Mouse (Mus musculus): ENCODE results near the gene Tbc1d7. TPM values are rescaled to one million over a fixed set of nuclear protein-coding genes. Genes with fewer than 3 reads are reported as not detected.

Gene Tbc1d7
- polyA plus RNA-seq, 1 experiment from 2014 or later = 58.0 TPM

Other genes with a start within 250 kb of the Tbc1d7 start
- 0.24 and 0.36 TPM in 2 replicates for gene Gfod1, start 132.7 kb upstream of the Tbc1d7 start, polyA plus RNA-seq (2015; fragmentation: Nextera tagmentation; extraction: Ambion mirVana)
- 19.6 TPM in 2 replicates for gene Sirt5, start 194.0 kb upstream of the Tbc1d7 start, polyA plus RNA-seq (2015; fragmentation: Nextera tagmentation; extraction: Ambion mirVana)
- 97.7 and 106 TPM in 2 replicates for gene Nol7, start 226.9 kb upstream of the Tbc1d7 start, polyA plus RNA-seq (2015; fragmentation: Nextera tagmentation; extraction: Ambion mirVana)